Mouse (Mus musculus) erythroblast, embryonic 14.5 days (primary cell): ENCODE data around the gene Gm42417.

Experiments
- GATA1 ChIP-seq: IDR thresholded peaks from 2 replicates; pipeline ENCODE4 v1.6.1; 2012; ENCODE audit warnings: low read length, inconsistent platforms, mixed read lengths
- TAL1 ChIP-seq: IDR thresholded peaks from 3 replicates; pipeline ENCODE4 v1.6.1; 2012; ENCODE audit warnings: low read length, inconsistent platforms, mixed read lengths

- TF ChIP-seq TAL1 (no peak), GATA1 (no peak)
These were observed 12.7 kb upstream of the Gm42417 start for GRCm38 (mm10) chr1:36551904-36552303.
